Mouse (Mus musculus): Measurements from ENCODE around the gene Cirbp. TPM values are rescaled to one million over a fixed set of nuclear protein-coding genes. Genes with fewer than 3 reads are reported as not detected.

Gene Cirbp
- polyA plus RNA-seq, 2 experiments = 10.1 to 19.8 TPM

DNA sequence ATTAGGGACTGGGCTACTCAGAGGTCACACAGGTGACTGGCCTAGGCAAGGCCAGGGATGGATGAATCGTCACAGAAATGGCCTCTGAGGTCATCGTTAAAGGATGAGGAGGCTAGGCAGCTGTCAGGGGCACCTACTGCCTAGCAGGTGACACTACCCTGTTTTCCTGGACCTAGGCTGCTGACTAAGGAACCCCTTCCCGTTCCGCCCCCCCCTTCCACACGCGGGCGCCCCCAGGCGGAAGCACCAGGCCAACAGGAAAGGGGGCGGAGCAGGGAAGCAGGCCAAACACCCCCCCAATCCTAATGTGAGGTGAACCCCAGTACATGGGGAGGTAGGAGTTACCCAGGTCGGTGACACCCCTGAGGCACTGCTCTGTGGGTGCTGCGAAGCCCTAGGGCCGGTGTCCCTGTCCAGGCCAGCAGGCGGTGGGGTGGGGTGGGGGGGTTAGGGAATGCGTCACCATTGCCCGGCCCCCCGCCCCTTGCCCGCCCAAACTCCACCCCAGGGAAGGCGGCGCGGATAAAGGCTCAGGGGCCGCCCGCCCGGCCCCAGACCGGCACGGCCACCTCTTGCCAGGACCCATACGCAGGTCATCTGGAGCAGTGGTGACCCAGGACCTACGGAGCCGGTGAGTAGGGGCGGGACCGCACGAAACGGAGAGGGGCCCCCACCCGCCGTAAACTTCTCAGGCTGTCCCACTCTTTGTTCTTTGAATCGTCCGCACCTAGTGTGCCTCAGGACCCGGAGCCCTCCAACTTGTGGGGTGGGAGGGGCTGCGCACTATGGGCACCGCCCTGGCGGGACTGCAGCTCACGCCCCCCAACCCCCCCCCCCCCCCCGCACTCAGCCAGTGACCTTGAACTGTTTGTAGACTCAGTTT is 17.8 kb upstream of the Cirbp start, which contains the start of gene Midn:
Gene Midn (plus strand): TSS at position 554 of the 883 bp plus-strand sequence.
- peaks cover 27% of the 10 kb centered on the region for H3K36me3 ChIP-seq (replicated peaks; ENCODE audit: control insufficient read depth, insufficient read depth, low read depth)
- peak; percentile 73 for TF ChIP-seq CTCF (IDR thresholded peaks at IDR 0.05; ENCODE audit: low read depth)
- no peak for TF ChIP-seq EP300 (IDR thresholded peaks at IDR 0.05; ENCODE audit: low read depth)
- WGBS (ENCODE audit: insufficient replicate concordance) = 2% methylated on average over 37 of the region's 42 CpGs
- H3K9ac ChIP-seq (replicated peaks) = peak within 1 kb of the TSS; percentile 81
- ATAC-seq (ENCODE audit: insufficient read depth) (peak; percentile 32), DNase-seq (ENCODE audit: low read depth in 3 of 3, low spot score in 3 of 3) (no peak)
- peak within 1 kb of the TSS; percentile 99 for H3K4me2 ChIP-seq (ENCODE audit: low read depth)
- H3K4me3 ChIP-seq (ENCODE audit: insufficient read depth in 1 of 2, low read depth in 2 of 2, low read length in 2 of 2) = peak within 1 kb of the TSS; percentile 72 to 90
- peaks cover 24 to 29% of the 10 kb centered on the region in 2 experiments for H3K4me1 ChIP-seq (replicated peaks; ENCODE audit: control insufficient read depth in 2 of 2, insufficient read depth in 2 of 2, low read length in 1 of 2)
- H3K27me3 ChIP-seq (ENCODE audit: control insufficient read depth, insufficient read depth, low read length) = no peaks in the 10 kb centered on the region
- H3K27ac ChIP-seq = peak within 1 kb of the TSS; percentile 94
- no peaks in the 10 kb centered on the region for H3K9me3 ChIP-seq (ENCODE audit: control insufficient read depth, low read length)

GRCm38 (mm10) chr10:80148610-80149290 is 17.0 kb upstream of the Cirbp start:
- H3K36me3 ChIP-seq (replicated peaks; ENCODE audit: control insufficient read depth, insufficient read depth, low read depth) = peaks cover 32% of the 10 kb centered on the region

DNA sequence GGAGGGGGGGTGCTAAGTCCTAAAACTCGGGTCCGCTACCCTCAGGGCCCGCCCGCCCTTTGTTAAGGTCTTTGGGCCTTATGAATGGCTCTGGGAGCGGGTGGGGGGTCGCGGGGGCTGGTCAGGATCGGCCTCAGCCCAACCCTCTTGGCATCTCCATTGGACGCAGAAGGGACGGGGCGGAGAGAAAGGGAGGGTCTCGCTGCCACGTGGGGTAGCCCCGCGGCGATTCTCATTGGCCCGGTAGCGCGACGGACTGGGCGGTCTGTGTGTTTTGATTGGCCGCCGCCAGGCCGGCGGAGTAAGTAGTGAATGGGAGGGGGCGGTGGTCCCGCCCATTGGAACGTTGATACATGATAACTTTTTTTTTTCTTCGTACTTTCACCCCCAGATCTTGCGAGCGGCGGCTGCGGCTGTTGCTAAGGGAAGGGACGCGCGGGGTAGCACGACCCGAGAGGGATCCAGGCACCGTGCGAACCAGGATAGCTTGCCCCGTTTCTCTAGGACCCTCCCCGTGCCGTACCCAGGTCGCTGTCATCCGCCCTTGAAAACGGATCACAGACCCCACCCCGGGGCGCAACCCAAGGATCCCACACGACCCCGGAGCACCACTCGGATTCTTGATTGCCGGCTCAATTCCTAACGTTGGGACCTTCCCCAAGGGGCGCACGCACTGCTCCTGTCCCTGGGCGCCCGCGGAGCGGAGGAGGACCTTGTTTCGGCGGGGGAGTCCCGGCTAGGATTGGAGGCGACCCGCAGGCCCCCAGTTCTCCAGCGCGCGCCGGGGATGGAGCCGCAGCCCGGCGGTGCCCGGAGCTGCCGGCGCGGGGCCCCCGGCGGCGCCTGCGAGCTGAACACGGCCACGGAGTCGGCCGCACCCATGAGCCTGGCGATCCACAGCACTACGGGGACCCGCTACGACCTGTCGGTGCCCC is 16.2 kb upstream of the Cirbp start:
- Histone ChIP-seq H3K36me3 (replicated peaks; ENCODE audit: control insufficient read depth, insufficient read depth, low read depth) (peaks cover 33% of the 10 kb centered on the region), H3K4me2 (ENCODE audit: low read depth) (peak overlapping the region; percentile 99), H3K4me1 (replicated peaks; ENCODE audit: control insufficient read depth in 2 of 2, insufficient read depth in 2 of 2, low read length in 1 of 2) (peaks cover 26 to 29% of the 10 kb centered on the region in 2 experiments), H3K4me3 (ENCODE audit: insufficient read depth in 1 of 2, low read depth in 2 of 2, low read length in 2 of 2) (peak overlapping the region; percentile 72 to 90), H3K27me3 (ENCODE audit: control insufficient read depth, insufficient read depth, low read length) (no peaks in the 10 kb centered on the region), H3K27ac (peak overlapping the region; percentile 94), H3K9ac (replicated peaks) (peak overlapping the region; percentile 84), H3K9me3 (ENCODE audit: control insufficient read depth, low read length) (no peaks in the 10 kb centered on the region)
- under 1% methylated on average over 88 of the region's 88 CpGs for WGBS (ENCODE audit: insufficient replicate concordance)
- TF ChIP-seq CTCF (IDR thresholded peaks at IDR 0.05; ENCODE audit: low read depth) (no peak), EP300 (IDR thresholded peaks at IDR 0.05; ENCODE audit: low read depth) (no peak)
- DNase-seq (ENCODE audit: low read depth in 3 of 3, low spot score in 3 of 3) (peak; percentile 92 to 93 (median 93)), ATAC-seq (ENCODE audit: insufficient read depth) (peak; percentile 76)

More at GRCm38 (mm10) chr10:80148610-80149290, 17.0 kb upstream of the Cirbp start:
- ATAC-seq (ENCODE audit: insufficient read depth) (peak; percentile 65), DNase-seq (ENCODE audit: low read depth in 3 of 3, low spot score in 3 of 3) (peak; percentile 76 to 86 (median 84))
- Histone ChIP-seq H3K27ac (peak overlapping the region; percentile 94), H3K27me3 (ENCODE audit: control insufficient read depth, insufficient read depth, low read length) (no peaks in the 10 kb centered on the region), H3K9ac (replicated peaks) (peak overlapping the region; percentile 81), H3K4me1 (replicated peaks; ENCODE audit: control insufficient read depth in 2 of 2, insufficient read depth in 2 of 2, low read length in 1 of 2) (peaks cover 24 to 29% of the 10 kb centered on the region in 2 experiments), H3K4me3 (ENCODE audit: insufficient read depth in 1 of 2, low read depth in 2 of 2, low read length in 2 of 2) (peak overlapping the region; percentile 72 to 90), H3K4me2 (ENCODE audit: low read depth) (peak overlapping the region; percentile 99), H3K9me3 (ENCODE audit: control insufficient read depth, low read length) (no peaks in the 10 kb centered on the region)
- TF ChIP-seq CTCF (IDR thresholded peaks at IDR 0.05; ENCODE audit: low read depth) (peak; percentile 68), EP300 (IDR thresholded peaks at IDR 0.05; ENCODE audit: low read depth) (no peak)
- WGBS (ENCODE audit: insufficient replicate concordance) = under 1% methylated on average over 57 of the region's 57 CpGs

DNA sequence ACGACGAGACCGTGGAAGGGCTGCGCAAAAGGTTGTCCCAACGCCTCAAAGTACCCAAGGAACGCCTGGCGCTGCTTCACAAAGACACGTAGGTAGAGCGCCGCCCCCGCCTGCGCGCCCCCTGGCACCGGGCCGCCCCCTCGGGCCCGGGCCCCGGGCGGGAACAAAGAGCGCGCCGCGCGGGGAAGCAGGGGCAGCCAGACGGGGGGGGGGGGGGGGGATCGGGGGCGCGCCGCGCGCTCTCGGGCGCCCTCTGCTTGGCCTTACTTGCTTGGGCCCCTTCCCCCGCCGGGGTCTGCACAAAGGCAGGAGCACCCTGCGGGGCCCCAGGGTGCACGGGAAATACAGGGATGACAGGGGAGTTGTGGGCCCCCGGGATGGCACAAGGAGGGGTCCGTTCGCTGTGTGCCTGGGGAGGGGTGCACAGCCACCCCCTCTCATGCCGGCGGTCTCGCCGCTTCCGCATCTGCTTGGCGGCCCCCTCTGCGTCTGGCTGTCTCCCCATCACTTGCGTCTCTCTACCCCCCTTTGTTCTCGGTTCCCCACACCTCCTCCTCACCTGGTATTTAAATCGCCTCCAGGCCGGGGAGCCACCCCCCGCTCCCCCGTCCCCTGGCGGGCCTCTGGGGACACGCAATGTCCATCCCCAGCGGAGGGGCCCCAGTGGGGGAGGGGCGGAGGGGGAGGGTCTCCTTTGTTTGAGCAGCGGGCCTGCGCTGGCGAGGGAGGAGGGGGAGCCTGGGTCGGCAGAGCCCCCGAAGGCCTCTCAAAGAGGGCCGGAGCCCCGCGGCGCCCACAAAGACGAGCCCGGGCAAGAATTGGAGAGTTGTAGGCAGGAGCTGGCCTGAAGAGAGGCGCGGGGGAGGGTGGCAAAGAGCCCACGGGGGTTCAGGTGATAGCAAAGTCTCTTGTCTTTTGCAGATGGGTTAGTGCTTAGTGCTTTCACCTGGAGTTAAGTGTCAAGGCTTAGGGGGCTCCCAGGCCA is 15.3 kb upstream of the Cirbp start:
- H3K4me3 ChIP-seq (ENCODE audit: insufficient read depth in 1 of 2, low read depth in 2 of 2, low read length in 2 of 2) = peak overlapping the region; percentile 72 to 90
- peaks cover 36% of the 10 kb centered on the region for H3K36me3 ChIP-seq (replicated peaks; ENCODE audit: control insufficient read depth, insufficient read depth, low read depth)
- H3K9me3 ChIP-seq (ENCODE audit: control insufficient read depth, low read length) = no peaks in the 10 kb centered on the region
- H3K4me2 ChIP-seq (ENCODE audit: low read depth) = peak overlapping the region; percentile 99
- no peaks in the 10 kb centered on the region for H3K27me3 ChIP-seq (ENCODE audit: control insufficient read depth, insufficient read depth, low read length)
- peak overlapping the region; percentile 78 for H3K27ac ChIP-seq
- ATAC-seq (ENCODE audit: insufficient read depth) (no peak), DNase-seq (ENCODE audit: low read depth in 3 of 3, low spot score in 3 of 3) (no peak)
- peaks cover 26 to 28% of the 10 kb centered on the region in 2 experiments for H3K4me1 ChIP-seq (replicated peaks; ENCODE audit: control insufficient read depth in 2 of 2, insufficient read depth in 2 of 2, low read length in 1 of 2)
- WGBS (ENCODE audit: insufficient replicate concordance) = under 1% methylated on average over 57 of the region's 71 CpGs
- peak overlapping the region; percentile 84 for H3K9ac ChIP-seq (replicated peaks)
- TF ChIP-seq CTCF (IDR thresholded peaks at IDR 0.05; ENCODE audit: low read depth) (no peak), EP300 (IDR thresholded peaks at IDR 0.05; ENCODE audit: low read depth) (no peak)

Data from liver, embryonic 14.5 days (tissue).